Mouse (Mus musculus) embryonic stem cell, embryonic (primary cell): Measurements from ENCODE around the gene Tppp.
"Not testable (repeated sequence)": the region's sequence is repeated elsewhere in the genome, so short reads cannot be mapped to it uniquely, and the experiment has no call there.

Experiments used
- CTCF ChIA-PET, 4 experiments: fragments of 300-600 bp in 2 of 4; fragments of 350-600 bp in 2 of 4; sonication (Branson Sonifier 250); formaldehyde crosslinking; loops; one replicate each; lab custom pipeline; 2022; ENCODE audit warnings: inconsistent platforms in 2 of 4; lab: Charles Lee
- POLR2A ChIA-PET, 4 experiments: fragments of 300-600 bp in 2 of 4; fragments of 350-600 bp in 2 of 4; sonication (Branson Sonifier 250); formaldehyde crosslinking; loops; one replicate each; lab custom pipeline; 2022; ENCODE audit warnings: antibody characterized with exemption in 4 of 4, inconsistent platforms in 1 of 4; lab: Charles Lee

Gene Tppp

DNA sequence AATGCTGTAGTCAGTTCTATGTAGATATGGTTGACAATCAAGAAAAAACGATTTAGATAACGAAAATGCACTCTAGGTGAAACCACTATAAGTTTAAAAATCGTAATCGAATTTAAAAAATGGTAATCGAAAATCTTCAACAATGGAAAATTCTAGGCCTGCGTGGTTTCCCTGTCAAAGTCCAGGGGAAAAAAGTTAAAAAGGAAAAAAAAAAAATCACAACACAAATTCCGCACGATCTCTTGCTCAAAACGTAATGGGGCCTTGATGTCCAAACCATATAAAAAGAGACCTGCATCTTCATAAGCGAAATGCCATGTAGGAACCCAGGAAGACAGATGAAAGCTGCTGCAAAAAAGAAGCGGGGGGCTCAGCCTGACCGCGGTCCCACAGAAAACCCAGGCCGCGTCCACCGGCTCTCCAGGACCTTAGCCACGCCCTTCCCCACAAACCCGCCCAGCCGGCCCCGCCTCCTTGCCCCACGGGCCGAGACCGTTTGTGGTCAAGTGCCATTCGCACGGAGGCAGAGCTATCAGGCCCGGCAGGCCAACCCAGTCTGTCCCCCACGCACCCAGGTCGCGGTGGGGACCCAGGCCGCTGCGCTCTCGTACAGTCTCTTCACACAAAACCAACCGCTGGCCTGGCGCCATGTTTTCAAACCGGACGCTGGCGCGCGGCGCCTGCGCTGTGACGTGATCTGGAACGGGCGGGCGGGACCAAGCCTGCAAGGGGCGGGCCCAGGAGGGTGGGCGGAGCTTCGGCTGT lies 52.6 kb downstream of the Tppp start, which contains the start of gene Cep72:
Gene Cep72, minus strand, starts transcription at position 687 of the 765 bp plus-strand sequence.
- CTCF ChIA-PET = interaction anchor here in 3 of 4 experiments (0.7 to 1.5 kb wide), 4 partner anchors 27 to 1453 kb away, joined by 3 to 13 read pairs (median 4); no protein-coding TSS in a partner anchor

DNA sequence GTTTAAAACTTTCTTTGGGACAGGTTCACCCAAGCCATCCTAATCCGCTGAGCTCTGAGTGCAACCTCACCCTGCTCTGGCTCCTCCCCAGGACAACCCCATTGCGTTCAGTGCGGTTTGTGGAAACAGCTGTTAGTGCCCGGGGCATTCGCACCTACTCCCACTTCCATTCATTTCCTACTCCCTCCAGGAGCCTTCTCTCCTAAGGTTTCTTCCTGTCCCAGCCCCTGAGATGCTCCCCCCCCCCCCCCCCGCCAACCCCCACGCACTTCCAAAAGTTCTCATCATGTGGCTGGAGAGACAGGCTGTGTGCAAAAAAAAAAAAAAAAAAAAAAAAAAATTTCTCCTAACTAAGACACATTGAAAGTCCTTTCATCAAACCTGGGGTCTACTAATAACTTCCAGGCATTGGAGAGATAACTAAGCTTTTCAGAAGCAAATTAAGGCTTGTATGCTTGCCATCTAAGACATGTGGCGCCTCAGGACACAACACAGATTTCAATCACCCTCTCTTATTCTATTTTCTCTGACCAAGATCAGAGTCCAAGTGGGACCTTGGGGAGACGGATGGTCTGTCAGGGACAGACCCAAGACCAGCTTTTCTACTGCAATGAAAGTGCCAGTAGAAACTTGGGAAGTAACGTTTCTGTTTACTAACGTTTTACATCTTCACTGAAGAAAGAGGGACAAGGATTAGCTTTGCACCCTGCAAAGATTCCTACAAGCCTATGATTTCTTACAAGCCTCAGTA lies 53.3 kb downstream of the Tppp start:
- ChIA-PET POLR2A (interaction anchor here (0.6 to 2.2 kb wide), 54 partner anchors 9 to 716 kb away, joined by 3 to 21 read pairs (median 3); partner anchors contain the start of genes Brd9 (in 3 of the 4), Tppp (in 3 of the 4), Trip13 (in 3 of the 4) and Exoc3 (in 1 of the 4)), CTCF (interaction anchor here in 3 of 4 experiments (0.6 to 1.5 kb wide), 7 partner anchors 28 to 1992 kb away, joined by 3 to 13 read pairs (median 4); no protein-coding TSS in a partner anchor)

More for the DNA sequence above, 52.6 kb downstream of the Tppp start, which contains the start of gene Cep72:
- POLR2A ChIA-PET = interaction anchor here (0.6 to 2.2 kb wide), 48 partner anchors 9 to 715 kb away, joined by 3 to 21 read pairs (median 3); partner anchors contain the start of genes Brd9 (in 3 of the 4), Tppp (in 3 of the 4), Trip13 (in 3 of the 4) and Exoc3 (in 1 of the 4)

DNA sequence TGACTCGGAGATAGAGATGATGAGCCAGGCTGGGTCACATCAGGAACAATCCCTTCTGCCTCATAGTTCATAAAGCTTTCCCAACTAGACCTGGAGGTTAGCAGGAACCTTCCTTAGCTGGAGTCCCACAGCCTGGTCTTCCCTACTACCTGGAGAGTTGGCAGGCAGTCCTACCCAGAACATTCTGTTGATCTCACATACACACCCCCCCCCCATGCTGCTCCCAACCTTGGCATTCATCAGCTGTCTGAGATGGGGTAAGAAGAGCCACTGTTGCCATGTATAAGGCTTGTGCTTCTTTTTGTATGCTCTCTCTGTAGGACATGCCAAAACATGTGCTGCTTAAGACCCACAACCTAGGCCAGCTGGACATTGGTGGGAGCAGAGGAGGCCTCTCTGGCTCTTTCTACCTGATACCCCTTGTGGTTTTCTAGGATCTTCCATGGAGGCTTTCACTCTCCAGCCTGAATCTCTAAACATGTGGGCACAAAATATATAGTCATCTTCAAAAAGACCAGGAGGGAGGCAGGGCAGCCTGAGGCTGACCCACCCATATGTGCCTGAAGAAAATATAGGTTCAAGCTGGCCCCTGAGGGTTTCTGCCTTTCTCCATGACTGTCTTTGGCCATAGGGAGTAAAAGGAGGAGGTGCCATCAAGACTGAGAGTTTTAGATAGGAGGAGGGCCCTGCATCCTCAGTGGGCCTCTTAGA lies 54.3 kb downstream of the Tppp start:
- ChIA-PET POLR2A (interaction anchor here in 1 of 4 experiments (0.7 to 2.2 kb wide), 5 partner anchors 8 to 206 kb away, joined by 3 to 13 read pairs (median 3); partner anchors contain the start of gene Tppp), CTCF (interaction anchor here in 3 of 4 experiments (0.6 to 1.5 kb wide), 4 partner anchors 117 to 431 kb away, joined by 3 to 4 read pairs (median 4); no protein-coding TSS in a partner anchor)

DNA sequence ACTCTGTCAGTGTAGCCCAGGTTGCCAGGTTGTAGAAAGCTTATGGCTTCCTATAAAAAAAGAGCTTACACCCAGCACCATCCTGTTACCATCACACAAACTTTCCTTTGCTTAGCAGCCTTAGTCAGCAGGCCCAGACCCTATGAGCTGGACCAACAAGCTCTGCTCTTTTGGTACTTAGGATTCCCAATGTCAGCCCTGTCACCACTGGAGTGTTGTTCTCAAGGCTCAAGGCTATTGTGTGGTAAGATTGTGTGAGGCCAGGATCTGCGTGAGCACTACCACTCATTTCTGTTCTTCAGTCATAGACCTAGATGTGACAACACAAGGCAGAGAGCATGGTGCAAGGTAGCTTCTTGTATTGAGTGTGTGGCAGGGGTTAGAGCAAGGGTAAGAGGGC lies 57.4 kb downstream of the Tppp start:
- CTCF ChIA-PET = no interaction called here
- POLR2A ChIA-PET = interaction anchor here in 2 of 4 experiments (0.8 to 1.2 kb wide), 4 partner anchors 9 to 142 kb away, joined by 3 to 4 read pairs (median 3); partner anchors contain the start of gene Exoc3 (in 1 of the 2)

DNA sequence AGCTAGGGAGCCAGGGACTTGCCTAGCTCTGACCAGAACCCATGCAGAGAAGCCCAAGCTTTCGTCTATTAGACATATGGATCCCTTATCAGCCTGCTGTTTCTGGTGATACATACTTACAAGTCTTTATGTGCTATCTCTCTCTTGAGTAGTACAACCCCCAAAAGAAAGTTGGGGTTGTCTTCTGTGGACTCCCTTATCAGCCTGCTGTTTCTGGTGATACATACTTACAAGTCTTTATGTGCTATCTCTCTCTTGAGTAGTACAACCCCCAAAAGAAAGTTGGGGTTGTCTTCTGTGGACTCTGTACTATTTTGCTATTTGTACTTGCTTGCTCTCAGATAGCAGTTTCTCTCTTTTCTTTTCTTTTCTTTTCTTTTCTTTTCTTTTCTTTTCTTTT lies 62.0 kb downstream of the Tppp start:
- POLR2A ChIA-PET = interaction anchor here in 2 of 4 experiments (0.7 to 0.8 kb wide), 2 partner anchors 9 to 61 kb away, joined by 3 to 5 read pairs; partner anchors contain the start of gene Cep72 (in 1 of the 2)
- CTCF ChIA-PET = not testable (repeated sequence)

DNA sequence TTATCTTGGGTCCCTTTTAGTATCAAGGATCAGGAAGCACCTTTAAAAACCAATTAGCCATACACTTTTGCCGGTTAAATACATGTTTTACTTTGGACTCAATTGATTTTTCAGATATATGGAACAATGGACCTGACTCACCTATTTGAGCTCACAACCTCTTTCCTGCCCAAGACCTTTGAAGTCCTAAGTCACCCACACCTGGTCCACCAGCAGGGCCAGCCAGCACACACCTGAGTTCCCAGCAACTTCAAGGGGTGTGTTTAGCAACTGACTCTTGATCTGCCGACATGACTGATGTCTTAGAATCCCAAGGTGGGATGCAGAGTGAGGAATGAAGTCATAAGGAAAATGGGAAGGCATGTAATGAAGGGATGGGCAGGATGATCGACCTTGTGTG lies 62.5 kb downstream of the Tppp start:
- CTCF ChIA-PET = no interaction called here
- POLR2A ChIA-PET = interaction anchor here in 2 of 4 experiments (0.6 to 2.4 kb wide), 3 partner anchors 9 to 199 kb away, joined by 4 to 11 read pairs (median 5); partner anchors contain the start of gene Cep72 (in 1 of the 2)

DNA sequence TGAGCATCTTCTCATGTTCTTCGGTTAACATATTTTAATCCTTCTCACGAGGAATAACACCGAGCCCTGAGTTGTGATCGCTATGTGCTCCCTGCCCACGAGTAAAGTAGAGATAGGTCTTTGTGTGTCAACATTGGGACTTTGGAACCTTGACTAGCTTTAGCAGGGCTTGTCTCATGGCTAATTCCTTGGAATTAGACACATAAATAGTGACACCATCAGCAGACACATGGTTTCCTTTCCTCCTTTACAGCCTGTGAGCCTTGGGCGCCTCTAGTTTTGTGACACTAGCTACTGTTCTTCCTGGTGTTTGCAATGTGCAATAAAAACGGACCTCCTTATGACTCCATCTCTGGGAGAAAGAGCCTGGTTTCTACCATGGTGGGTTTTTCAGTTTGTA lies 64.2 kb downstream of the Tppp start:
- ChIA-PET CTCF (no interaction called here), POLR2A (interaction anchor here in 1 of 4 experiments (2.4 kb wide), 1 partner anchor 11 kb away, joined by 11 read pairs; the partner anchor contains the start of gene Cep72)
